Mouse (Mus musculus): ENCODE data around the gene St6gal1.

- TF ChIP-seq CTCF (IDR thresholded peaks at IDR 0.05; ENCODE audit: insufficient read depth, low read length) (no peak), POLR2A (IDR thresholded peaks at IDR 0.05; ENCODE audit: borderline replicate concordance, extremely low read depth, low read depth, low read length) (no peak)
These were observed 46.3 kb downstream of the St6gal1 start for GRCm38 (mm10) chr16:23270913-23271253.
